Mouse (Mus musculus): Measurements from ENCODE around the gene Rbmx.

GRCm38 (mm10) chrX:57431610-57432009, 38.8 kb upstream of the Rbmx start:
- TF ChIP-seq CTCF (IDR thresholded peaks at IDR 0.05; ENCODE audit: low read depth, low read length) (no peak; the same call in 1 of the 2 replicates), POLR2A (IDR thresholded peaks at IDR 0.05; ENCODE audit: extremely low read depth, insufficient read depth, low read length) (no peak)

Measured in liver, adult 2 months (tissue).